Mouse (Mus musculus) neural tube, embryonic 14.5 days (tissue): ENCODE results near the gene Smyd4. TPM values are rescaled to one million over a fixed set of nuclear protein-coding genes. Genes with fewer than 3 reads are reported as not detected.

Experiments
- ATAC-seq: fragments of 200-750 bp; cut with Nextera tagmentation; 2 replicates; pipeline ENCODE4 v1.8.0; 2017; ENCODE audit warnings: low read depth, mild to moderate bottlenecking, moderate TSS enrichment, moderate library complexity
- H3K27ac ChIP-seq: fragments of 300-500 bp; sonication (generic); 2 replicates; pipeline ENCODE4 v1.5.1; 2014; ENCODE audit warnings: low read depth, mild to moderate bottlenecking, control low read depth, low read length, moderate library complexity, mixed read lengths
- H3K27me3 ChIP-seq: fragments of 300-500 bp; sonication (generic); 2 replicates; pipeline ENCODE4 v1.6.1; 2014; ENCODE audit warnings: low read length; ENCODE audit not compliant: control insufficient read depth, insufficient read depth
- H3K36me3 ChIP-seq: fragments of 300-500 bp; sonication (generic); 2 replicates; pipeline ENCODE4 v1.6.1; 2014; ENCODE audit warnings: low read length, mixed read lengths; ENCODE audit not compliant: control insufficient read depth, insufficient read depth
- H3K4me1 ChIP-seq: fragments of 300-500 bp; sonication (generic); 2 replicates; pipeline ENCODE4 v1.6.1; 2014; ENCODE audit warnings: low read length; ENCODE audit not compliant: control insufficient read depth, insufficient read depth
- H3K4me2 ChIP-seq: fragments of 300-500 bp; sonication (generic); 2 replicates; pipeline ENCODE4 v1.6.1; 2014; ENCODE audit warnings: mild to moderate bottlenecking, low read depth, low read length, control low read depth
- H3K4me3 ChIP-seq: fragments of 300-500 bp; sonication (generic); 2 replicates; pipeline ENCODE4 v1.5.1; 2014; ENCODE audit warnings: low read depth, low read length, control low read depth, mixed read lengths
- H3K9ac ChIP-seq: fragments of 300-500 bp; sonication (generic); replicated peaks from 2 replicates; pipeline ENCODE4 v1.6.1; 2014; ENCODE audit warnings: low read depth, mild to moderate bottlenecking, control low read depth, low read length, mixed read lengths
- H3K9me3 ChIP-seq: fragments of 300-500 bp; sonication (generic); 2 replicates; pipeline ENCODE4 v1.6.1; 2016; ENCODE audit warnings: low read length; ENCODE audit not compliant: control insufficient read depth
- WGBS: fragments of 180-500 bp; shearing (Covaris S2); extraction: QIAGEN DNeasy Blood & Tissue Kit; methylation state at CpG from one replicate; pipeline ENCODE4 v1.1.7; 2014; 5-methylcytosine and 5-hydroxymethylcytosine counted together
- polyA plus RNA-seq: library from polyadenylated mRNA; unstranded; fragments of >200 nt; fragmentation: Nextera tagmentation; extraction: Ambion mirVana; gene quantifications from 2 replicates; pipeline ENCODE4 v1.2.1, GENCODE M21; 2014

Smyd4 gene
- polyA plus RNA-seq, 1 experiment from 2014 or later = 17.7 TPM

- Histone ChIP-seq H3K4me1 (no peaks in the 10 kb centered on the region), H3K36me3 (0 out of 2 replicates have a peak, but pooled peaks cover 4% of the 10 kb centered on the region), H3K4me2 (no peak overlapping the region), H3K27ac (no peak overlapping the region), H3K4me3 (no peak overlapping the region), H3K9me3 (no peaks in the 10 kb centered on the region), H3K27me3 (no peaks in the 10 kb centered on the region), H3K9ac (no peak overlapping the region)
- WGBS = 51% methylated on average over 14 of the region's 14 CpGs
- ATAC-seq = no peak
These were observed 29.6 kb upstream of the Smyd4 start for GRCm38 (mm10) chr11:75318351-75319221.

GRCm38 (mm10) chr11:75319246-75319645, 29.0 kb upstream of the Smyd4 start:
- H3K27me3 ChIP-seq = no peaks in the 10 kb centered on the region
- no peaks in the 10 kb centered on the region for H3K9me3 ChIP-seq
- 63% methylated on average over 5 of the region's 5 CpGs for WGBS
- no peak overlapping the region for H3K27ac ChIP-seq
- H3K4me1 ChIP-seq = no peaks in the 10 kb centered on the region
- H3K9ac ChIP-seq = no peak overlapping the region
- ATAC-seq = no peak
- H3K4me2 ChIP-seq = no peak overlapping the region
- 0 out of 2 replicates have a peak, but pooled peaks cover 4% of the 10 kb centered on the region for H3K36me3 ChIP-seq
- no peak overlapping the region for H3K4me3 ChIP-seq

GRCm38 (mm10) chr11:75323326-75323737, 24.9 kb upstream of the Smyd4 start:
- no peaks in the 10 kb centered on the region for H3K27me3 ChIP-seq
- 82% methylated on average over 8 of the region's 8 CpGs for WGBS
- H3K36me3 ChIP-seq = no peaks in the 10 kb centered on the region
- no peaks in the 10 kb centered on the region for H3K9me3 ChIP-seq
- no peak overlapping the region for H3K9ac ChIP-seq
- no peak overlapping the region for H3K4me3 ChIP-seq
- no peak overlapping the region for H3K4me2 ChIP-seq
- no peak for ATAC-seq
- H3K4me1 ChIP-seq = no peaks in the 10 kb centered on the region
- H3K27ac ChIP-seq = 0 out of 2 replicates have a peak overlapping the region, but pooled peaks have one; percentile 13

GRCm38 (mm10) chr11:75324433-75324832, 23.8 kb upstream of the Smyd4 start:
- no peak for ATAC-seq
- Histone ChIP-seq H3K4me3 (no peak overlapping the region), H3K27me3 (no peaks in the 10 kb centered on the region), H3K9ac (no peak overlapping the region), H3K4me1 (no peaks in the 10 kb centered on the region), H3K27ac (no peak overlapping the region), H3K4me2 (no peak overlapping the region), H3K36me3 (no peaks in the 10 kb centered on the region), H3K9me3 (no peaks in the 10 kb centered on the region)
- 82% methylated on average over 2 of the region's 2 CpGs for WGBS

GRCm38 (mm10) chr11:75325116-75325968, 22.9 kb upstream of the Smyd4 start:
- 67% methylated on average over 16 of the region's 16 CpGs for WGBS
- no peaks in the 10 kb centered on the region for H3K4me1 ChIP-seq

GRCm38 (mm10) chr11:75325969-75326311, 22.3 kb upstream of the Smyd4 start:
- WGBS = 83% methylated on average over 7 of the region's 7 CpGs
- H3K4me1 ChIP-seq = no peaks in the 10 kb centered on the region
- H3K9ac ChIP-seq = no peak overlapping the region
- no peaks in the 10 kb centered on the region for H3K27me3 ChIP-seq
- ATAC-seq = no peak
- no peak overlapping the region for H3K4me2 ChIP-seq
- H3K4me3 ChIP-seq = no peak overlapping the region
- H3K36me3 ChIP-seq = no peaks in the 10 kb centered on the region
- H3K27ac ChIP-seq = no peak overlapping the region
- no peaks in the 10 kb centered on the region for H3K9me3 ChIP-seq

More at GRCm38 (mm10) chr11:75325116-75325968, 22.9 kb upstream of the Smyd4 start:
- H3K9ac ChIP-seq = no peak overlapping the region
- H3K27ac ChIP-seq = no peak overlapping the region
- H3K4me3 ChIP-seq = no peak overlapping the region
- H3K27me3 ChIP-seq = no peaks in the 10 kb centered on the region
- H3K9me3 ChIP-seq = no peaks in the 10 kb centered on the region
- H3K4me2 ChIP-seq = no peak overlapping the region
- no peaks in the 10 kb centered on the region for H3K36me3 ChIP-seq
- ATAC-seq = no peak

GRCm38 (mm10) chr11:75336676-75337075, 11.6 kb upstream of the Smyd4 start:
- no peak overlapping the region for H3K4me3 ChIP-seq
- WGBS = 75% methylated on average over 8 of the region's 8 CpGs

GRCm38 (mm10) chr11:75337246-75337645, 11.0 kb upstream of the Smyd4 start:
- ATAC-seq = no peak
- WGBS = 90% methylated on average over 7 of the region's 7 CpGs

More at GRCm38 (mm10) chr11:75336676-75337075, 11.6 kb upstream of the Smyd4 start:
- Histone ChIP-seq H3K36me3 (no peaks in the 10 kb centered on the region), H3K4me1 (no peaks in the 10 kb centered on the region), H3K27me3 (no peaks in the 10 kb centered on the region), H3K9me3 (no peaks in the 10 kb centered on the region), H3K27ac (no peak overlapping the region), H3K9ac (no peak overlapping the region), H3K4me2 (no peak overlapping the region)
- no peak for ATAC-seq

GRCm38 (mm10) chr11:75340076-75340475, 8.2 kb upstream of the Smyd4 start:
- Histone ChIP-seq H3K27ac (no peak overlapping the region), H3K36me3 (no peaks in the 10 kb centered on the region), H3K4me3 (no peak overlapping the region), H3K9me3 (no peaks in the 10 kb centered on the region), H3K4me1 (no peaks in the 10 kb centered on the region), H3K4me2 (no peak overlapping the region), H3K9ac (no peak overlapping the region), H3K27me3 (no peaks in the 10 kb centered on the region)
- WGBS = 87% methylated on average over 14 of the region's 14 CpGs
- ATAC-seq = no peak

More at GRCm38 (mm10) chr11:75337246-75337645, 11.0 kb upstream of the Smyd4 start:
- H3K4me3 ChIP-seq = no peak overlapping the region
- no peaks in the 10 kb centered on the region for H3K9me3 ChIP-seq
- no peak overlapping the region for H3K4me2 ChIP-seq
- no peaks in the 10 kb centered on the region for H3K27me3 ChIP-seq
- H3K9ac ChIP-seq = no peak overlapping the region
- H3K27ac ChIP-seq = no peak overlapping the region
- no peaks in the 10 kb centered on the region for H3K4me1 ChIP-seq
- H3K36me3 ChIP-seq = no peaks in the 10 kb centered on the region
